Mouse (Mus musculus): ENCODE data around the gene Ipo11. TPM values are rescaled to one million over a fixed set of nuclear protein-coding genes. Genes with fewer than 3 reads are reported as not detected.
A peak's percentile ranks its signal among the peaks of the same experiment; 100 is the strongest.

Ipo11 gene
- polyA plus RNA-seq, 1 experiment from 2014 or later = 55.2 TPM

GRCm38 (mm10) chr13:106865547-106865946, 71.2 kb downstream of the Ipo11 start:
- Histone ChIP-seq H3K36me3 (ENCODE audit: control insufficient read depth, insufficient read depth, low read length) (peaks cover 6% of the 10 kb centered on the region), H3K9me3 (ENCODE audit: control insufficient read depth, low read length) (no peaks in the 10 kb centered on the region), H3K27ac (ENCODE audit: low read length) (no peak overlapping the region), H3K4me3 (ENCODE audit: low read length) (no peak overlapping the region), H3K9ac (ENCODE audit: low read length) (no peak overlapping the region), H3K27me3 (ENCODE audit: control insufficient read depth, insufficient read depth, low read depth, low read length) (no peaks in the 10 kb centered on the region), H3K4me1 (replicated peaks; ENCODE audit: control insufficient read depth, insufficient read depth, low read length) (no peaks in the 10 kb centered on the region), H3K4me2 (ENCODE audit: low read depth, low read length) (no peak overlapping the region)
- ATAC-seq (ENCODE audit: low read depth) = no peak
- 75% methylated on average over 2 of the region's 2 CpGs for WGBS

DNA sequence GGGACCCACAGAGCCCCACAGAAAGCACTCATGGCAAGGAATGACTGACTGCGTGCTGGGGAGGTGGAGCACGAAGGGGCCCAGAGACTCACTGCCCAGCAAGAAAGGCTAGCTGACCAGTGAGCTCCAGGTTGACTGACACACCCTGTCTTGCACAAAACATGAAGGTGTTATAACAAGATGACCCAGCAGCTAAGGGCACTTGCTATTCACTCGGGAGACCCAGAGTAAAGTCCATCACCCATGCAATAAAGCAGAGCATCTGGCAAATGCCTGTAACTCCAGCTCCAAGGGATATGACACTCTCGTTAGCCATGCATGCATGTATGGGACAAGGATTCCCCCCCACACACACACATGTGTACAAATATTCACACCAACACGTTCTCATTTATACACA, 78.0 kb downstream of the Ipo11 start:
- no peak for ATAC-seq (ENCODE audit: low read depth)
- WGBS = 88% methylated on average over 5 of the region's 5 CpGs

GRCm38 (mm10) chr13:106856556-106856955, 80.2 kb downstream of the Ipo11 start:
- Histone ChIP-seq H3K27ac (ENCODE audit: low read length) (no peak overlapping the region), H3K4me1 (replicated peaks; ENCODE audit: control insufficient read depth, insufficient read depth, low read length) (no peaks in the 10 kb centered on the region), H3K27me3 (ENCODE audit: control insufficient read depth, insufficient read depth, low read depth, low read length) (no peaks in the 10 kb centered on the region), H3K4me2 (ENCODE audit: low read depth, low read length) (no peak overlapping the region), H3K36me3 (ENCODE audit: control insufficient read depth, insufficient read depth, low read length) (peaks cover 3% of the 10 kb centered on the region), H3K9ac (ENCODE audit: low read length) (no peak overlapping the region), H3K4me3 (ENCODE audit: low read length) (no peak overlapping the region), H3K9me3 (ENCODE audit: control insufficient read depth, low read length) (no peaks in the 10 kb centered on the region)
- WGBS = 91% methylated on average over 3 of the region's 3 CpGs
- no peak for ATAC-seq (ENCODE audit: low read depth)

More for the DNA sequence above, 78.0 kb downstream of the Ipo11 start:
- Histone ChIP-seq H3K36me3 (ENCODE audit: control insufficient read depth, insufficient read depth, low read length) (peaks cover 3% of the 10 kb centered on the region), H3K4me3 (ENCODE audit: low read length) (no peak overlapping the region), H3K9ac (ENCODE audit: low read length) (no peak overlapping the region), H3K4me2 (ENCODE audit: low read depth, low read length) (no peak overlapping the region), H3K27me3 (ENCODE audit: control insufficient read depth, insufficient read depth, low read depth, low read length) (no peaks in the 10 kb centered on the region), H3K9me3 (ENCODE audit: control insufficient read depth, low read length) (no peaks in the 10 kb centered on the region), H3K27ac (ENCODE audit: low read length) (no peak overlapping the region), H3K4me1 (replicated peaks; ENCODE audit: control insufficient read depth, insufficient read depth, low read length) (no peaks in the 10 kb centered on the region)

- ATAC-seq (ENCODE audit: low read depth) = no peak
- H3K36me3 ChIP-seq (ENCODE audit: control insufficient read depth, insufficient read depth, low read length) = no peaks in the 10 kb centered on the region
- H3K27ac ChIP-seq (ENCODE audit: low read length) = no peak overlapping the region
These were observed 89.2 kb downstream of the Ipo11 start for GRCm38 (mm10) chr13:106847534-106847933.

GRCm38 (mm10) chr13:106844928-106845327, 91.8 kb downstream of the Ipo11 start:
- no peak overlapping the region for H3K4me2 ChIP-seq (ENCODE audit: low read depth, low read length)
- no peak overlapping the region for H3K4me3 ChIP-seq (ENCODE audit: low read length)
- H3K9ac ChIP-seq (ENCODE audit: low read length) = no peak overlapping the region
- no peaks in the 10 kb centered on the region for H3K4me1 ChIP-seq (replicated peaks; ENCODE audit: control insufficient read depth, insufficient read depth, low read length)
- no peaks in the 10 kb centered on the region for H3K9me3 ChIP-seq (ENCODE audit: control insufficient read depth, low read length)
- no peaks in the 10 kb centered on the region for H3K27me3 ChIP-seq (ENCODE audit: control insufficient read depth, insufficient read depth, low read depth, low read length)
- peaks cover 5% of the 10 kb centered on the region for H3K36me3 ChIP-seq (ENCODE audit: control insufficient read depth, insufficient read depth, low read length)
- 48% methylated on average over 3 of the region's 3 CpGs for WGBS
- H3K27ac ChIP-seq (ENCODE audit: low read length) = no peak overlapping the region
- ATAC-seq (ENCODE audit: low read depth) = no peak

More at GRCm38 (mm10) chr13:106847534-106847933, 89.2 kb downstream of the Ipo11 start:
- Histone ChIP-seq H3K4me3 (ENCODE audit: low read length) (no peak overlapping the region), H3K9me3 (ENCODE audit: control insufficient read depth, low read length) (no peaks in the 10 kb centered on the region), H3K9ac (ENCODE audit: low read length) (no peak overlapping the region), H3K27me3 (ENCODE audit: control insufficient read depth, insufficient read depth, low read depth, low read length) (no peaks in the 10 kb centered on the region), H3K4me2 (ENCODE audit: low read depth, low read length) (no peak overlapping the region), H3K4me1 (replicated peaks; ENCODE audit: control insufficient read depth, insufficient read depth, low read length) (no peaks in the 10 kb centered on the region)

DNA sequence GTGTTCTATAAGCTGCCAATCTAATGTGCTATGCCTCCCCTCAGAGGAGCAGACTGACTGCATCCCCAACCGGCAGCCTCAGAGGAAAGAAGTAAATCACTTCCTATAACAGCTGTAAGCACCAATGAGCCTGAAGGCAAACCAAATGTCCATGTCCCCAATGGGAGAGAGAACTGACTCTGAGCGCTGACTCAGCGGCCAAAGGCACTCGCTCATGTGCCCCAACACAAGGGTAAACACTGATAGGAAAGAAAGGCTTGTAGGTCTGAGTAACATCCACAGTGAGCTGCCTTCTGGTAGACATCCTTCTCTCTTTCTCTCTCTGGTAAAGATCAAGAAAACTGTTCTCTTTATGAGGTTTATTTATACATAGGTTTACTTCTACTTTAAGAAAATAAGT, 94.2 kb downstream of the Ipo11 start:
- 81% methylated on average over 4 of the region's 4 CpGs for WGBS
- H3K4me2 ChIP-seq (ENCODE audit: low read depth, low read length) = no peak overlapping the region

DNA sequence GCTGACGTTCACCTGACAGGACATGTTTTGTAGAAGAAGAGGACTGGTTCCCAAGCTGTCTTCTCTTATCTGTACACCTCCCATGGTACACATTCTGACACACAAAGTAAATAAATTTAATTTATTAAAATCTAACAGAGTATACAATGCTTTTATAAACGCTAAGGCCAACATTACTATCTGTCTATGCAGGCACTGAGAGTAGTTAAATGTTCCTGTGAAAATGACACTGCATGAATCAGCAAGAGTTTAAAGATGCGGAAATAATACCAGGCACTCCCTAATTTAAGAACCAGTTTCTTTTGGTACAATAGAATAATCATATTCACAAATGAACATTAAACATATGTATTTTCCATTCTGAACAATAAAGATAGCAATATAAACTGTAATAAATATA, 98.0 kb downstream of the Ipo11 start:
- WGBS = 82% methylated on average over 3 of the region's 3 CpGs
- H3K9me3 ChIP-seq (ENCODE audit: control insufficient read depth, low read length) = no peaks in the 10 kb centered on the region
- no peak overlapping the region for H3K27ac ChIP-seq (ENCODE audit: low read length)
- no peak overlapping the region for H3K4me3 ChIP-seq (ENCODE audit: low read length)
- peaks cover 8% of the 10 kb centered on the region for H3K36me3 ChIP-seq (ENCODE audit: control insufficient read depth, insufficient read depth, low read length)
- no peak for ATAC-seq (ENCODE audit: low read depth)
- no peaks in the 10 kb centered on the region for H3K27me3 ChIP-seq (ENCODE audit: control insufficient read depth, insufficient read depth, low read depth, low read length)
- H3K9ac ChIP-seq (ENCODE audit: low read length) = no peak overlapping the region
- H3K4me1 ChIP-seq (replicated peaks; ENCODE audit: control insufficient read depth, insufficient read depth, low read length) = no peaks in the 10 kb centered on the region; the same call in 1 of the 2 replicates
- H3K4me2 ChIP-seq (ENCODE audit: low read depth, low read length) = no peak overlapping the region

More for the DNA sequence above, 94.2 kb downstream of the Ipo11 start:
- Histone ChIP-seq H3K4me1 (replicated peaks; ENCODE audit: control insufficient read depth, insufficient read depth, low read length) (no peaks in the 10 kb centered on the region), H3K36me3 (ENCODE audit: control insufficient read depth, insufficient read depth, low read length) (peaks cover 5% of the 10 kb centered on the region), H3K9ac (ENCODE audit: low read length) (no peak overlapping the region), H3K9me3 (ENCODE audit: control insufficient read depth, low read length) (no peaks in the 10 kb centered on the region), H3K27me3 (ENCODE audit: control insufficient read depth, insufficient read depth, low read depth, low read length) (no peaks in the 10 kb centered on the region), H3K4me3 (ENCODE audit: low read length) (no peak overlapping the region), H3K27ac (ENCODE audit: low read length) (no peak overlapping the region)
- no peak for ATAC-seq (ENCODE audit: low read depth)

- peaks cover 4% of the 10 kb centered on the region for H3K36me3 ChIP-seq (ENCODE audit: control insufficient read depth, insufficient read depth, low read length)
- H3K4me1 ChIP-seq (replicated peaks; ENCODE audit: control insufficient read depth, insufficient read depth, low read length) = no peaks in the 10 kb centered on the region; the same call in 1 of the 2 replicates
- WGBS = 61% methylated on average over 5 of the region's 5 CpGs
- no peaks in the 10 kb centered on the region for H3K27me3 ChIP-seq (ENCODE audit: control insufficient read depth, insufficient read depth, low read depth, low read length)
- H3K9ac ChIP-seq (ENCODE audit: low read length) = no peak overlapping the region
- H3K27ac ChIP-seq (ENCODE audit: low read length) = peak overlapping the region; percentile 70
- no peak for ATAC-seq (ENCODE audit: low read depth)
- no peaks in the 10 kb centered on the region for H3K9me3 ChIP-seq (ENCODE audit: control insufficient read depth, low read length)
- no peak overlapping the region for H3K4me3 ChIP-seq (ENCODE audit: low read length)
- peak overlapping the region; percentile 43 for H3K4me2 ChIP-seq (ENCODE audit: low read depth, low read length)
These were observed 100.3 kb downstream of the Ipo11 start for GRCm38 (mm10) chr13:106836527-106836879.

DNA sequence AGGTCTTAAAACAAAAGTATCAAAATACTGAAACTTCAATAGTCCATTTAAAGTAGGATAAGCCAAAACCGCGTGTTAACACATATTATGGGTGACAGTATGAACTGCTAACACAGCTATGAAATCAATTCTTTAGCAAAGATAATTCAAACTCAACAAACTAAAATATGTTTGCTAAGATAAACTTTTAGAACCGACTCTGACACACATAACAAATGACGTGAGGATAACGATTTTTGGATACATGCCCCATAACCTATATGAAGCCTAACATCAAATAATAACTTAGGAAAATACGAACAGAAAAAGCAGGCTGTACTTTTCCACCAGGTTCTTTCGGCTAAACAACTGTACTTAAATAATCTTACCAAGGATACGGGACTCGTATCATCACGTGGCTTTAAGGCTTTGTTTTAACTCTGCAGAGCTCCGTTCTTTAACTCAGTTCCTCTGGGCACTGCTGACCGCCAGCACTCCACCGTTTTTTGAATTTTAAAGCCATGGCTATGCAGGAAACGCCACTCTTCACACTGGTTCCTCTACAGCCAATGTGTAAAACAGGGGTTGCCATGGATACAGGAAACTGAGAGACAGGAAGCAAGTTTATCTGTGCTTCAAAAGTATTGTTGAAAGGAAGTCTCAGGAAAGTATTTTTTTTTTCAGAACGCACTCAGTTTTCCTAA, 100.8 kb downstream of the Ipo11 start:
- peak; percentile 88 for ATAC-seq (ENCODE audit: low read depth)
- H3K27me3 ChIP-seq (ENCODE audit: control insufficient read depth, insufficient read depth, low read depth, low read length) = no peaks in the 10 kb centered on the region
- 34% methylated on average over 15 of the region's 15 CpGs for WGBS
- H3K27ac ChIP-seq (ENCODE audit: low read length) = peak overlapping the region; percentile 36
- peak overlapping the region; percentile 28; the same call in 1 of the 2 replicates for H3K9ac ChIP-seq (ENCODE audit: low read length)
- H3K4me2 ChIP-seq (ENCODE audit: low read depth, low read length) = peak overlapping the region; percentile 43
- peaks cover 2% of the 10 kb centered on the region; the same call in 1 of the 2 replicates for H3K36me3 ChIP-seq (ENCODE audit: control insufficient read depth, insufficient read depth, low read length)
- peak overlapping the region; percentile 34 for H3K4me3 ChIP-seq (ENCODE audit: low read length)
- no peaks in the 10 kb centered on the region; the same call in 1 of the 2 replicates for H3K4me1 ChIP-seq (replicated peaks; ENCODE audit: control insufficient read depth, insufficient read depth, low read length)
- H3K9me3 ChIP-seq (ENCODE audit: control insufficient read depth, low read length) = no peaks in the 10 kb centered on the region

Data from lung, embryonic 16.5 days (tissue).